Mouse (Mus musculus) heart, postnatal 0 days (tissue): Measurements from ENCODE around the gene Rcan1. TPM values are rescaled to one million over a fixed set of nuclear protein-coding genes. Genes with fewer than 3 reads are reported as not detected.

Experiments
- ATAC-seq: fragments of 200-750 bp; cut with Nextera tagmentation; 2 replicates; pipeline ENCODE4 v1.8.0; 2017; ENCODE audit warnings: low read depth, moderate number of reproducible peaks, moderate library complexity; ENCODE audit not compliant: insufficient read depth
- DNase-seq: peaks from one replicate; pipeline ENCODE4 v3.0.0-alpha.2; 2016; ENCODE audit warnings: low spot score
- H3K27ac ChIP-seq: fragments of 300-500 bp; sonication (generic); 2 replicates; pipeline ENCODE4 v1.5.1; 2014; ENCODE audit warnings: low read depth, mild to moderate bottlenecking
- H3K27me3 ChIP-seq: fragments of 300-500 bp; sonication (generic); 2 replicates; pipeline ENCODE4 v1.6.1; 2014; ENCODE audit warnings: low read length, mixed read lengths; ENCODE audit not compliant: control insufficient read depth, insufficient read depth
- H3K36me3 ChIP-seq: fragments of 300-500 bp; sonication (generic); replicated peaks from 2 replicates; pipeline ENCODE4 v1.6.1; 2014; ENCODE audit warnings: low read length, mixed read lengths; ENCODE audit not compliant: control insufficient read depth, insufficient read depth
- H3K4me1 ChIP-seq: fragments of 300-500 bp; sonication (generic); 2 replicates; pipeline ENCODE4 v1.6.1; 2014; ENCODE audit warnings: antibody characterized with exemption; ENCODE audit not compliant: control insufficient read depth, insufficient read depth
- H3K4me2 ChIP-seq: fragments of 300-500 bp; sonication (generic); 2 replicates; pipeline ENCODE4 v1.6.1; 2014; ENCODE audit warnings: low read depth, mild to moderate bottlenecking, low read length, moderate library complexity
- H3K4me3 ChIP-seq: fragments of 300-500 bp; sonication (generic); 2 replicates; pipeline ENCODE4 v1.5.1; 2014; ENCODE audit warnings: low read depth, low read length
- H3K9ac ChIP-seq: fragments of 300-500 bp; sonication (generic); replicated peaks from 2 replicates; pipeline ENCODE4 v1.6.1; 2014; ENCODE audit warnings: low read depth, low read length, mixed read lengths
- H3K9me3 ChIP-seq: fragments of 300-500 bp; sonication (generic); replicated peaks from 2 replicates; pipeline ENCODE4 v1.6.1; 2016; ENCODE audit warnings: low read length; ENCODE audit not compliant: control insufficient read depth
- CTCF ChIP-seq: IDR thresholded peaks from 2 replicates; pipeline ENCODE4 v1.5.1; 2016; ENCODE audit warnings: antibody characterized with exemption, control low read depth, low read depth
- EP300 ChIP-seq: IDR thresholded peaks from 2 replicates; pipeline ENCODE4 v1.6.1; 2016; ENCODE audit warnings: antibody characterized with exemption, low read depth
- WGBS: fragments of 180-500 bp; shearing (Covaris S2); extraction: QIAGEN DNeasy Blood & Tissue Kit; methylation state at CpG from one replicate; pipeline ENCODE4 v1.1.7; 2014; 5-methylcytosine and 5-hydroxymethylcytosine counted together
- polyA plus RNA-seq: library from polyadenylated mRNA; unstranded; fragments of >200 nt; fragmentation: Nextera tagmentation; extraction: Ambion mirVana; gene quantifications from 2 replicates; pipeline ENCODE4 v1.2.1, GENCODE M21; 2015
- total RNA-seq: library from RNA; depleted of rRNA; stranded (reverse); fragments of >200 nt; gene quantifications from 2 replicates; pipeline ENCODE4 v1.2.3, GENCODE M21; 2014; ENCODE audit warnings: low replicate concordance

Rcan1 gene
- total and polyA plus RNA-seq, 2 experiments from 2014 or later, result 64.6 to 83.7 TPM

- Histone ChIP-seq H3K27me3 (no peaks in the 10 kb centered on the region), H3K9me3 (no peaks in the 10 kb centered on the region), H3K27ac (peak overlapping the region; percentile 62), H3K4me2 (no peak overlapping the region), H3K36me3 (0 out of 2 replicates have a peak, but pooled peaks cover 4% of the 10 kb centered on the region), H3K9ac (no peak overlapping the region; the same call in 1 of the 2 replicates), H3K4me3 (no peak overlapping the region), H3K4me1 (peaks cover 31% of the 10 kb centered on the region)
- TF ChIP-seq CTCF (no peak), EP300 (no peak)
- peak; percentile 11; the same call in 1 of the 2 replicates for ATAC-seq
- DNase-seq, result no peak
- WGBS, result 63% methylated on average over 19 of the region's 19 CpGs
Measured at GRCm38 (mm10) chr16:92411981-92412706, 58.5 kb downstream of the Rcan1 start.

- ATAC-seq (no peak), DNase-seq (no peak)
- no peak for TF ChIP-seq CTCF
- TF ChIP-seq EP300, result no peak
- H3K27me3 ChIP-seq, result no peaks in the 10 kb centered on the region
- no peaks in the 10 kb centered on the region for H3K9me3 ChIP-seq
- no peak overlapping the region for H3K4me3 ChIP-seq
- H3K9ac ChIP-seq, result no peak overlapping the region
- H3K27ac ChIP-seq, result no peak overlapping the region
- H3K4me1 ChIP-seq, result peaks cover 25% of the 10 kb centered on the region
- no peaks in the 10 kb centered on the region for H3K36me3 ChIP-seq
- no peak overlapping the region for H3K4me2 ChIP-seq
- 72% methylated on average over 2 of the region's 2 CpGs for WGBS
Measured at GRCm38 (mm10) chr16:92410344-92410743, 60.3 kb downstream of the Rcan1 start.

- ATAC-seq, result no peak
- no peak overlapping the region for H3K4me3 ChIP-seq
- 82% methylated on average over 2 of the region's 2 CpGs for WGBS
- no peak overlapping the region for H3K9ac ChIP-seq
- no peak for TF ChIP-seq CTCF
- TF ChIP-seq EP300, result no peak
- no peak overlapping the region for H3K4me2 ChIP-seq
- no peak overlapping the region for H3K27ac ChIP-seq
- no peaks in the 10 kb centered on the region for H3K9me3 ChIP-seq
- H3K4me1 ChIP-seq, result peaks cover 20% of the 10 kb centered on the region
- no peaks in the 10 kb centered on the region for H3K27me3 ChIP-seq
- DNase-seq, result no peak
- H3K36me3 ChIP-seq, result no peaks in the 10 kb centered on the region
Measured at GRCm38 (mm10) chr16:92407883-92408282, 62.8 kb downstream of the Rcan1 start.

- Histone ChIP-seq H3K4me2 (no peak overlapping the region), H3K4me1 (peaks cover 17% of the 10 kb centered on the region; the same call in 1 of the 2 replicates), H3K9ac (no peak overlapping the region), H3K27me3 (no peaks in the 10 kb centered on the region), H3K4me3 (no peak overlapping the region), H3K27ac (no peak overlapping the region), H3K9me3 (no peaks in the 10 kb centered on the region), H3K36me3 (no peaks in the 10 kb centered on the region)
- DNase-seq (no peak), ATAC-seq (no peak)
- TF ChIP-seq CTCF, result no peak
- TF ChIP-seq EP300, result no peak
- 92% methylated on average over 2 of the region's 2 CpGs for WGBS
Measured at GRCm38 (mm10) chr16:92404141-92404540, 66.5 kb downstream of the Rcan1 start.

- no peaks in the 10 kb centered on the region for H3K36me3 ChIP-seq
- WGBS, result 43% methylated on average over 10 of the region's 10 CpGs
- H3K27ac ChIP-seq, result peak overlapping the region; percentile 36
- H3K4me1 ChIP-seq, result peaks cover 28% of the 10 kb centered on the region
- no peaks in the 10 kb centered on the region for H3K9me3 ChIP-seq
- TF ChIP-seq EP300 (no peak), CTCF (no peak)
- no peak overlapping the region for H3K9ac ChIP-seq
- no peak overlapping the region for H3K4me3 ChIP-seq
- ATAC-seq (no peak), DNase-seq (no peak)
- no peaks in the 10 kb centered on the region for H3K27me3 ChIP-seq
- no peak overlapping the region for H3K4me2 ChIP-seq
Measured at GRCm38 (mm10) chr16:92403069-92403468, 67.6 kb downstream of the Rcan1 start.
